Mouse (Mus musculus): ENCODE measurements around the gene Fam118a.
"Not testable (repeated sequence)": the region's sequence is repeated elsewhere in the genome, so short reads cannot be mapped to it uniquely, and the experiment has no call there.

Gene Fam118a

DNA sequence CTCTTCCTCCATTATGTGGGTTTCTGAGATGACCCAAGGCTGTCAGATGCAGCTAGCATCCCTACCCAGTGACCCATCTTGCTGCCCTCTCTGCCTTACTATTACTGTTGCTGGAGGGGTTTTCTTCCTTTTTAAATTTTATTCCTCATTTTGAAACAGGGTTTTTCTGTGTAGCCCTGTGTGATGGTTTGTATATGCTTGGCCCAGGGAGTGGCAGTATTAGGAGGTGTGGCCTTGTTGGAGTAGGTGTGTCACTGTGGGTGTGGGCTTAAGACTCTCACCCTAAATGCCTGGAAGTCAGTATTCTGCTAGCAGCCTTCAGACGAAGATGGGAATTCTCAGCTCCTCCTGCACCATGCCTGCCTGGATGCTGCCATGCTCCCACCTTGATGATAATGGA, at the start of gene Fam118a:
Gene Fam118a (plus strand): TSS at position 301 of the 400 bp plus-strand sequence.
- DNase-seq (ENCODE audit: low read depth, low spot score), result not testable (repeated sequence)

DNA sequence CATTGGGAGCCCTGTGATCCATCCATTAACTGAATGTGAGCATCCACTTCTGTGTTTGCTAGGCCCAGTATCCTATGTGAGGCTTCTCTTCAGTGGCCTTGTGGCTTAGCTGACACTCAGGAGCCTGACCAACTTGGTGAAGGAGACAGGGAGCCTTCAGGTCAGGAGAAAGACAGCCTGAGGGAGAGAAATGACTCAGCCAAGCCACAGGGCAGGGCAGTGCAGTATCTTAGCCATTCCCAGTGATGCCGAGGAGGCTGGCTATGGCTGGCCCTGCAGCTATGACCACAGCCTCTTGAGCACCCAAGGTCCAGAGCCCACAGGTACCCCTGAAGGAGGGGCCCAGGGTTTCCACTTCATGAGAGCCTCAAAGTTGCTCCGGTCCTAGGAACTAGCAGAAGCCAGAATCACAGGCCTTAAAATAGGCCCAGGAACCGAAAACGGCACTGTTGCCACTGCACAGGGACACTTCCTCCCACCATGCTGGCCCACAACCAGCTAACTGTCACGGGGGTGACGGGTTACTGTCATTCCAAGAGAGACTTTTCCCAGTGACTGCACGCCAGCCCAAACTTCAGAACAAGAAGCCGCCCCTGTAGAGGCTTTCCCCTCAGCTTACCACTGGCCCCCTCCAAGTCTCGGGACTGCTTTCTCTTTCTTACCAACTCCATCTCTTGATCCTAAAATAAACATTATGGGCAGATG, 47.0 kb upstream of the Fam118a start:
- DNase-seq (ENCODE audit: low read depth, low spot score), result no peak

DNA sequence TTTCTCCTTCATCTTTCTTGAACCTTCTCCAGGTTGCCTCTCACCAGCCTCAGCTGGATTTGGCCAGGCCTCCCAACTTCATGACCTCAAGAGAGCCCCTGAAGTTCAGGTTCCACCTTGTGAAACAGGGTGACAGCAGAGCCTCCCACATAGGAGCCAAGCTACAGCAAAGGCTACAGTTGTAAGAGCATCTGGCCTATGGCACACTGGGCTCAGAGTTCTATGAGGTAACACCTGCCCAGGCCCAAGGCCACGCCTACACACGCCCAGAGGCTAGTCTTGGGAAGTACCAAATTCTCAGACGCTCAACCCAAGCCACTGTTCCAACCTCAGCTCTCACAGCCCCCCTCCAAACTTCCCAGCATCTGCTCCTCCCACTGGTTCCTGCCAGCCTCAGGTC, 45.9 kb upstream of the Fam118a start:
- DNase-seq (ENCODE audit: low read depth, low spot score), result no peak

DNA sequence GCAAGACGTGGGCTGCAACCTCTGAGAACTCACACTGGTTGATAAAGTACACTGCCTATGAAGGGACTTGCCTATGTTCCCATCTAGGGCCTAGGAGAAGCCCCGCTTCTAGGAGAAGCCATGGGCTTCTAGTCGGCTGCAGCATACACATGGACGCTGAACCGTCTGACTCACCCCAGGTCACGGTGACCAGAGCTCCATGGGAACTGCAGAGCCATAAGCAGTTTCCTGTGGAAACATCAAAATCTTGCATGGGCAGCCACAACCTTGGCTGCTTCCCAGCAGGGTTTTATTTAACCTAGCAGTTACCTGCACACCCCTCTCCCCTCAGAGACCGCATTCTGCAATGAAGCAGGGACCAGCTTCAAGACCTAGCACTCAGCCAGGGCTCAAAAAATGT, 45.0 kb upstream of the Fam118a start:
- no peak for DNase-seq (ENCODE audit: low read depth, low spot score)

DNA sequence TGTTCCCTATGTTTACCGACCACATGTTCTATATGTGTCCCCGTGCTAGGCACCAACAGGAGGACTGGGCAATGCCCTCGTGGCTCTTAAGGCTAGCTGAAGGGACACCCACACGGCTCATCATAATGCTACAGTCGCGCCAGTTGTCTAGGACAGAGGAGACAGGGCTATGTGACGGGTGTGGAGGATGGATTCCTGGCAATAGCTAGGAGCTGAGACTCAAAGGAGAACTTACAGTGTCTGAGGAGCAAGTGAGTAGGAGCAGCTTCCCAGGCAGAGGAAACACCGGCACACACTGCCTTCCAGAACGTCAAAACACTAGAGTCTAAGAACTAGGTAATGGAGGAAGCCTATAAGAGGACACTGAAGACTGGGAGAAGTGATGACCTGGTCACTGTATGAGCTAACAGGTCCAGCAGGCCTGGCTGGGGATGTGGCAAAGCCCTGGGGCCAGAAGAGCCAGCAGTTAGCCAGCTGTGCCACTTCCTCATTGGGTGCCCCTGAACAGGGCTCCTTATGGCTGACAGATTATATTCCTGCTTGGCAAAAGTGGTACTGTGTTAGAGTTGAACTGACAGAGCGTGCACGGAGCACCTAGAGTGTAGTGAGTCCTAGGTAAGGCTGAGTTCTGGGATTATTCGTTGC, 43.1 kb upstream of the Fam118a start:
- no peak for DNase-seq (ENCODE audit: low read depth, low spot score)

DNA sequence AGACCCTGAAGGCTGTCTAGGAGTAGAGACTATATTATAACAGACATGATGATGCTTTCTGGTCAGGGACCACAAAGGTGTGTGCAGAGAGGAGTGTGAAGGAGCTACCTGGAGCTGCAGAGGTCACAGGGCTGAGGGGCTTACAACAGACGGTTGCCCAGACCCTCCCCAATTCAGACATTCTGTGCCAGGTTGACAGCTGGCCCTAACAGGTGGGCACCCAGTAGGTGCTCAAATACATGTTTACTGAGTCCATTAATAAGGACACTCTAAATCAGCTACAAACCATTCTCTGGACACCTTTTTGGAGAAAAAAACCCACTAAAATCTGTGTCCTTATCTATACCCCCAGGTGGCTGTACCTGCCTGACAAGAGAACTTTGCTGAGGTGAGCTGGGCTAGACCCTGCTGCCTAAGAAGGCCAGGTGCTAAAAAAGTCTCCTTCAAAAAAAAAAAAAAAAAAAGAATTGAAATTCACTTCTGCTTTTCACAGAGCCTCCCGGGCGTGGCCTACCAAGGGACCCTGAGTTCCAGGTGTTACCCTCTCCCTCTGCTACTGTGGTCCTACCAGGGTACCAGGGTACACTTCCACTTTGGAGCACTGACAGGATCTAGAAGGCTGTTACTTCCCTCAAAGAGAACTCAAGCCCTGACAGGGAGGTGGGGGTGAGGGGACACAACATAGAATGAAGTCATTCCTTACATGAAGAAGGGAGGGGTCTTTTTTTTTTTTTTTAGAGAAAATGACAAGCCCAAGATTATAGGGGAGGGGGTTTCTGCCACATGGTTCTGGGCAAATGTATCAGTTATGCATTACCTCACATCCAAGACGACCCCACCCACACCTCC, 42.4 kb upstream of the Fam118a start:
- no peak for DNase-seq (ENCODE audit: low read depth, low spot score)

DNA sequence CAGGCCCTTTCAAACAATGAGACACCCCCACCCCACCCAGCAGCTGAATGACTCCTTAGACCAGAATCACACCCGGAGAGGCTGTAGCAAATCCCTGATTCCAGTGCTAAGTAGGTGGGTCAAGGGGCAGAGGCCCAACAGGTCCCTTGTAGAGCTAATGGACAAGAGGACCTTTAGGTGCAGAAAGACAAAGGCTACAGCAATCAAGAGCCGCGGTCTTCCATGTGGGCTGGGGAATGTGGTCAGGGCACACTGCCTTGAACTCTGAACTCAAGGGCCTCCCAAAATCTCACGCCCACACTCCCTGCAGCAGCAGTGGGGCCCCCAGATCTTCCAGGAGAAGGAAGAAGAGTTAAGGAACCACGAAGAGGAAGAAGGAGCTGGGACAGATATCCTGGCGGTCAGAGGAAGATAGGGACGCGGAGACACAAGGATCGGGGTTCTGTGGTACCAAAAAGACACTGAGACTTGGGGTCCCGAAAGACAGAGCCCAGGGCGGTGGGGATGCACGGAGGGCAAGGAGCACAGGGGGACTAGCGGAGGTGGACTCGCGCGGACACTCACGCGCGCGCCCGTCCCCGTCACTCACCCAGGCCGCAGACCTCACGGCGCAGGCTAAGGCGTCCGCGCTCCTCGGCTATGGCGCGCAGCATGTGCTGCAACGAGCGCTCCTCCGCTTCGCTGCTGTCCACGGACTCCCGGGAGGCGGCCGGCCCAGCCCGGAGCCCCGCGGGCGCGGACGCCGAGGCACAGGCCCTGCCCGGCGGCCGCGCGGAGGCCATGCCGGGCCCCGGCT, 41.5 kb upstream of the Fam118a start:
- DNase-seq (ENCODE audit: low read depth, low spot score), result no peak

DNA sequence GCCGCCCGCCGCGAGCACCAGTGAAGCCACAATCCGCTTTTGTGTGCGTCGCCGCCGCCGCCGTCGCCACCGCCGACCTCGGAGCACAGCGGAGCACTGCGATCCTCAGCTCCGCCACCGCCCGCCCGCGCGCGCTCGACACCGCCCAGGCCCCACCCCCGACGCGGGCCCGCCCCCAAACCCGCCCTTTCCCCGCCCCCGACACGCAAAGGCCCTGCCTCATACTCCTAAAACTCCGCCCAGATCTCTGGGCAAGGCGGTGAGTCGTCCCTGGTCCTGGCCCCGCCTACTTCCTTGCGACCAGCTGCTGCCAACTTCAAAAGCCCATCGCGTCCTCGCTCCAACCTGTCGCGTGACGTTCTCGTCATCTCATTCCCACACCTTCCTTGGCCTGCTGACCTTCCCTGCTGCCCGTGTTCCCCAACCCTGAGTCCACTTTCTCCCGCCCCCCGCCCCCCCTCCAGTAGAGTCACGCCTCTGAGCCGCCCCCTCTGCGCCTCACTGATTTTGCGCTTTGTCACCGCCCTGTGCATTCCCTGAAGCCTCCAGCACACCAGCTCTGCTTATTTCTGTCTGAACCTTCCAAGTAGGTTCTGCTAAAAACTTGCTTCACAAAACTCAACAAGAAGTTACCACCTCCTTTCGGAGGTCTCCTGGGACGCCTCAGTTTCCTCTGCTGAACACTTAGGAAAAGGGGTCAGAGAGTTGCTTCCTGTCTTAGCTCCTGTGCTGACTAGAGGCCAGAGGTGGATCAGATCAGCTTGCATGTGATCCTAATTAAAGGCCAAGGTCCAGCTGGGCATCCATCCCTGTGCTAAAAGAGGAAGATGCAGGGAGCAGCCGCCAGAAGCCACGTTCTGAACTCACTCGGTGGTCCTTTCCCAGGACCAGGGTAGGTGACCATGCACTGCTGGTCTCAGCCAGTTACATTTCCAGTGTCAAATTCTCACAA, 40.6 kb upstream of the Fam118a start, which contains the start of gene 5031439G07Rik:
Gene 5031439G07Rik (minus strand): TSS at position 678 of the 952 bp plus-strand sequence.
- DNase-seq (ENCODE audit: low read depth, low spot score), result peak; percentile 88

DNA sequence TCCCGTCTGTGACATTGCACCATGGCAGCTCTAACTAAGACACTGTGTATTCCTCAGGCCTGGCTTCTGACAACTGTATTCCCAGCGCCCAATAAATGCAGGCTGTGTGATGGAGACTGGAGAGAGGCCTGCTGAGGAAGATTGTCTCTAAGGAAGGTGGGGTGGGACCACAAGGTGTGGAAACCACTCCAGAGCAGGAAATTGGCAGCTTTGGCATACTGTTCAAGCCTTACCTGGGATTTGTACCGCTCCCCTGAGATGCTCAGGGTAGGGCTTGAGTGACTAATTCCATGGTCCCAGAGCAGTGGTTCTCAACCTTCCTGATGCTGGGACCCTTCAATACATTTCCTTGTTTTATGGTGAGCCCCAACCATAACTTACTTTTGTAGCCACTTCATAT, 39.6 kb upstream of the Fam118a start:
- no peak for DNase-seq (ENCODE audit: low read depth, low spot score)

DNA sequence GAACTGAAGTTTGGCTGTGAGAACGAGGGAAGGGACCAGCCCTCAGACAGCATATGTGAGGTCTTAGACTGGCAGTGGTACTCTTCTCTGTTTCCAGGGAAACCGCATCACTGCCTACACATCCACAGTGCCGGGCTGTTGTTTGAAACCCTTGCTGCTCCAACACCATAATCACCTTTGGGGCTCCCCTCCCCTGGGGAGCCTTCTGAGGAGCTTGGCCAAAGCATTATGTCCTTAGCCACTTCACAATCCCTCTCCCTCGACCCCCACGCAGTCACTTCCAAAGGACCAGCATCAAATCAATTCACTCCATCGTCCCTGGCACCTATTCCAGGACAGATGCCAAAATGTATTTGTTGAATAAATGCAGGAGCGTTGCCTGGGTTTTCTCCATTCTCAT, 39.0 kb upstream of the Fam118a start:
- no peak for DNase-seq (ENCODE audit: low read depth, low spot score)

DNA sequence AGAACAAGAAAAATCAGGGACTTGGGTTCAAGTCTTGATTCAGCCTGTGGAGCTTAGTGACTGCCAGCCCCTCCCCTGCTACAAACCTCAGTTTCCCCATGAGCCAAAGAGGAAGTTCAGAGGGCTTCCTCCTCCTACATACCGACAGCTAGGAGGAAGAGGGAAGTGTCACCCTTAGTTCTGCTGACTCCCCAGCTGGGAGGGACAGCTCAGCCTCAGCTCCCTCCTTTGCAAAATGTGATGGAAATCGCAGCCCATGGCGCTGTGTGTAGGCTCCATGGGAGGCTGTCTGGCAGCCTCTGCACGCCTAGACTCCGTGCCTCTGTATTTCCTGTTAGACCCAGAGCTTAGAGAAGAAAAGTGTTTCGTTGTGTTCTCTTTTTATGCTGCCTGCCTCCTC, 34.2 kb upstream of the Fam118a start:
- no peak for DNase-seq (ENCODE audit: low read depth, low spot score)

DNA sequence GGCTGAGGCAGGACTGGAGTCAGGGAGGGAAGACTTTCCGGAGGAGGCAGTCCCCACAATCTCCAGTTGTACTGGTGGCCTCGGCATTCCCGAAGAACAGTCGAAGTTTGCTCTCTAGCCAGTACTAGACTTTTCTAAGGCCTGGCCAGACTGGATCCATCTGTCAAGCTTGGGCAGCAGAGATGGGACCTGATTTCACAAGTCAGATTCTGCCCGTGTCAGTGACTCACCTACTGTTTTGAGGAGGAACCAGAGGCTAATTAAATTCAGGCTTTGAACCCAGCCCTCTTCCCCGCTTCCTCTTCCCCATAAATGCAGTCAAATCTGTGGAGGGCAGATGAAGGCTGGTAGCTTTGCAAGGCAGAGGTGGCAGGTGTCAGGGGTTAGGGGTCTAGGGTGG, 33.7 kb upstream of the Fam118a start:
- no peak for DNase-seq (ENCODE audit: low read depth, low spot score)

DNA sequence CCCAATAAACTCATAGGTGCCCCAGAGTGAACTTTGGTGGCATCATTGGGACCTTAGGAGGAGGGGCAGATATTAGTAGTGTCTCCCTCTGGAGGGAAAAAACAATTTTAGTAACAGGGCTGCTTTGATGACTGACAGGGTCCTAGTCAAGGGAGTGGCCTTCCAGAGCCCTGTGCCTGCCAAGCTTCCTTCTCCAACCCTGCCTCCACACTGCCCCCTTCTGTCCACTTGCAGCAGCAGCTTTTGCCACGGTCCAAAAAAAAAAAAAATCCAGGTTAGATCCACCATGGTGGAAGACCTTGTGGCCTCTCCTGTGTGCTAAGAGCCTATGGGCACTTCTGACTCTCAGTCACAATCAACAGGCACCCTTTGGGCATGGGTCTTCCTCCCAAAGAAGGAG, 32.8 kb upstream of the Fam118a start:
- DNase-seq (ENCODE audit: low read depth, low spot score), result no peak

DNA sequence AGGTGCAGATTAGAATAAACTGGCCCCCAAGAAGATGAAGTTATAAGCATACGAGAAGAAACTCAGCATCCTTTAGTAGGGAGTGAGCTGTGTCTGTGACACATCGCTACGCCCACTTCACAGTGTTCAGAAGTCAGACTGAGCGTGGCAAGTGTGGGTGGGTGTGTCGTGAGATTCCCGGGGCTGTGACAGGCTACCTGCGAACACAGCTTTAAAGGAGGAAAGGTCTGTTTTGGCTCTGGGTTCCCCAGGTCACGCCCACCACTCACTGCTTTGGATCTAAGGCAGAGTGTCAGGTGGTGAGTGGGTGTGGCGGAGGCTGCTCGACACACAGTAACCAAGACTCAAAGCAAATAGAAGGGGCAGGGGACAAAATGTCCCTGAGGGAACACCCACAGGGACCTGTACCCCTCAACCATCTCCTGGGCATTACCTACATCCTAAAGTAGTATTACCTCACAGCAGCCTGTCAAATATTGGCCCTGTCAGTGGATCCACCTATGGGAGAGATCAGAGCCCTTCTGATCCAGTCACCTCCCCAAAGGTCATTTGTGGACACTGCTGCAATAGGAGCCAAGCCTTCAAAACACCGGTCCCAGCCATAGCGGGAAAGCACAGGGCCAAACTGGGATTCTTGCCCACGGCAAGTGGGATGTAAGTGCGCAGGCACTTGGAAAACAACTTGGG, 30.8 kb upstream of the Fam118a start:
- no peak for DNase-seq (ENCODE audit: low read depth, low spot score)

DNA sequence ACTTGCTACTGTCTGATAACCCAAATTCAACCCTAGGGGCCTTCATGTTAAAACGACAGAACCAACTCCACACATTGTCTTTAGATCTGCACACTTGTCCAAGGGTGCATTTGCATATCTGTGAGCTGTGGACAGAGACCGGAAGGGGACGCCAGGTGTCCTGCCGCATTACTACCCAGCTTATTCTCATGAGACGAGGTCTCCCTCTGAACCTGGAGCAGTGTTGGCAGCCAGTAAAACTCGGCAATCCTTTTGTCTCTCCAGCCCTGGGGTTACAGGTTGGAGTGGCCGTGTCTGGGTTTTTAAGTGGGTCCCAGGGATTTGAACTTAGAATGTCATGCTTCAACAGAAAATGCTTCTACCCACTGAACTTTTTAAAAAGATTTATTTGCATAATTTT, 28.8 kb upstream of the Fam118a start:
- no peak for DNase-seq (ENCODE audit: low read depth, low spot score)

DNA sequence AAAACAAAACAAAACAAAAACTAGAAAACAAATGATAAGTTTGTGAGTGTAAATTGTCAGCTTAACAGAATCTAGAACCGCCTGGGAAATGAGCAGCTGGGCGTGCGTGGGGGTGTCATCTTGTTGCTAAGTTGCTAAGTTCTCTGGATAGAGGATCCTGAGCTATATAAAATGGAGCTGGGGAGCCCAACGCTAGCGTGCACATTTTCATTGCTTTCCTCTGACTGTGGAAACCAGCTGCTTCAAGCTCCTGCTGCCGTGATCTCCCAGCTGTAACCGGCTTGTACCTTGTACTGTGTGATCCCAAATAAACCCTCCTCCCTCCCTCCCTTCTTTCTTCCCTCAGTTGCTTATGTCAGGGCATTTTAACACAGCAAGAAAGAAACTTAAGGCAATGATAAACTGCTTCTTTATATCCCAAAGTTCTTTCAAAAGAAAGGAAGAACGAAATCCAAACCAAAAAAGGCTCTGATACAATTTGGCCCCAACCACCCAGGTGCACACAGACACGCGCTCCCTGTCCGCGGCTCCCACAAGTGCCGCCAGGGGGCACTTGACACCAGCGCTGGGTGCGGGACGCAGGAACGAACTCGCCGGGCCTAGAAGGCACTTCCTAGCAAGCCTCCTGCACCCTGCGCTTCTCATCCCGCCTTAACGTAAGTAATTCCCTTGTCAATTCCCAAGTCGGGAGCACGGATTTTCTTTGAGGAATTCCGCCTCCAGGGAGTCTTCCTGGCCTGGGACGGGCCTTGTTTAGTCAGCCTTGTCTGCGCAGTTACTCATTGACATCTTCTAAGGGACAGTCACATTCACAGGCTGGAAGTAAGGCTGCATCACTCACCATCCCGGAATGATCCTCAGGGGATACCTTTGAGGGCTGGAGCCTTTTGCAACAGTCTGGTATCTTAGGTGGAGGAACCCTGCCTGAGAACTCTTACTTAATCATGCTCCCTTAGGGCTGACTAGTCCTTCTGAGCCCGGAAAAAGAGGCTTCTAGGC, 27.5 kb upstream of the Fam118a start:
- DNase-seq (ENCODE audit: low read depth, low spot score), result peak; percentile 53

DNA sequence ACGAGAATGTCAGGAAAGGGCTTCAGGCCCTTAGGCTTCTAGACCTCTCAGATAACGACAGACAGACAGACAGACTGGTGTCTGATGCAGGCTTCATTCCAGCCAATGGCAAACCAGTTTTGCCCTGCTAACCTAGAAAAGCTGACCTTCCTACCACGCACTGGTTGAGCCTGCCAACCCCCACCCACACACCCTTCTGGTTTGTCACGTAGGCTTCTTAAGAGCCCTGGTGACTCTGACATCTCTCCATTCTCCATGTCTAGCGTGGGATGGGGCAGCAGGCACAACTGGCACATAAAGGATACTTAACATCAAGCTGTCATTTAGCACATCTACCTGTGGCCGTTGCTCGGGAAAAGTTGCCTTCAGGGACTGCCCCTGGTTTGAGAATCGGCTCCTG, 19.1 kb upstream of the Fam118a start:
- DNase-seq (ENCODE audit: low read depth, low spot score), result no peak

DNA sequence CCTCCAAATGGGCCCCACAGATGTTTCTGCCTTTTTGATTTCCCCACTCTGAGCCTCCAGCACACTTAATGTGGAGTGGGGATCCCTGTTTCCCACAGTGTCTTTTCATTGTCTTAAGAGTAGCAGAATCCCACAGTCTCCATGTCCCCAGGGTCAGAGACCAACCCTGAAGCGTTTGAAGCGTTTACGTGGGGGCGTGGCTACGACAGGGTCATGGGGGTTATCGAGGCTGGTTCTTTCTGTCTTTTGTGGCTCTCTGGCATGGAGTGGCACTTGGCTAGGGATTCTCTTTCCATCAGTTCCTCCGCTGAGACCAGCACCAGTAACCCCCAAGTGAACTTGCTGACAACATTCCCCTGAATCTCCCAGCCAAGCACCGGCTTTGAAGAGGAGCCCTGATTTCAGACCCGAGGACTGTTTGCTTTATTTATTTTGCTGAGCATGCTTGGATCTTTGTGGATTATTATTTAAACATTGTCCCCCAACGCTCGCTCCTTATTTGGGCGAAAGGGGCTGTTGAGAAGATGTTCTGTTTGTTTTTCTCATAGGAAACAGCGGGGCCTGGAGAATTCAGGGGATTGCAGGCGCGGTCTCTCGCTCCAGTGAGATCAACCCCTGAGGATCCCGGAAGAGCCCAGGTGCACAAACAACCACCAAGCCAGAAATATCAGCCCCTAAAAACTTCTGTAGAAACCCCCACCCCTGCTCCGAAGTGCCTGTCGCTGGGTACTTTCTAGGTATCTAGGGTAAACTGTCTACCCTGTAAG, 16.7 kb upstream of the Fam118a start:
- DNase-seq (ENCODE audit: low read depth, low spot score), result no peak
